In genomic region chr2:158360873-158361677, GRCm38 (mm10) we compare ENCODE assay signal across 8 mouse cellular contexts. TPM values are rescaled to one million over a fixed set of nuclear protein-coding genes. Genes with fewer than 3 reads are reported as not detected.
A peak's percentile ranks its signal among the peaks of the same experiment; 100 is the strongest.
DNase-seq lines count a peak whose midpoint lies in the region; ATAC-seq and TF ChIP-seq lines count a peak whose summit lies in the region.

No protein-coding gene starts in this region.

- peak overlapping the region; percentile 84 for H3K27ac ChIP-seq in lung, embryonic 14.5 days (ENCODE audit: low read depth)

- TF ChIP-seq CTCF in lung, embryonic 14.5 days (IDR thresholded peaks at IDR 0.05; ENCODE audit: low read depth), result peak; percentile 83

- peak; percentile 92 to 93 for ATAC-seq in hematopoietic stem cell, adult 5-6 weeks (replicated peaks in 1 of 2; ENCODE audit: insufficient read depth in 1 of 2, low FRiP score in 2 of 2, low TSS enrichment in 1 of 2, low read depth in 1 of 2, poor library complexity in 2 of 2, severe bottlenecking in 2 of 2)
- ATAC-seq in lung, embryonic 14.5 days (ENCODE audit: insufficient read depth), result peak; percentile 91
- ATAC-seq in neutrophil, adult 5-6 weeks (ENCODE audit: extremely low read depth, insufficient number of reproducible peaks, low FRiP score, poor library complexity, severe bottlenecking), result peak; percentile 90

- DNase-seq in MEL-GATA-1-ER (ENCODE audit: extremely low read depth, low read depth), result peak; percentile 80
- peak; percentile 75 for DNase-seq in cerebellum, adult 8-10 months
- peak; percentile 85 for DNase-seq in forelimb bud, embryonic 11.5 days (ENCODE audit: low read depth, low spot score)
- DNase-seq in layer of hippocampus, adult 8-10 months (ENCODE audit: low spot score in 2 of 2), result peak; percentile 73 to 85
- DNase-seq in lung, embryonic 14.5 days, result peak; percentile 98
- peak; percentile 87 for DNase-seq in testis, postnatal 14 days (ENCODE audit: low spot score)

- no peaks in the 10 kb centered on the region for H3K9me3 ChIP-seq in lung, embryonic 14.5 days (ENCODE audit: low read depth, low read length)

- H3K9ac ChIP-seq in lung, embryonic 14.5 days, result peak overlapping the region; percentile 83

- H3K4me1 ChIP-seq in lung, embryonic 14.5 days (ENCODE audit: insufficient read depth), result no peaks in the 10 kb centered on the region

- no peaks in the 10 kb centered on the region for H3K27me3 ChIP-seq in lung, embryonic 14.5 days (ENCODE audit: insufficient read depth, low read length)

- under 1% methylated on average over 41 of the region's 41 CpGs for WGBS in lung, embryonic 14.5 days

- H3K4me3 ChIP-seq in lung, embryonic 14.5 days (ENCODE audit: low read depth, low read length), result peak overlapping the region; percentile 67

- peaks cover 44% of the 10 kb centered on the region for H3K36me3 ChIP-seq in lung, embryonic 14.5 days (ENCODE audit: insufficient read depth)

- H3K4me2 ChIP-seq in lung, embryonic 14.5 days, result peak overlapping the region; percentile 83

RNA-seq across cellular contexts. Expression of gene Snhg11, which starts 14.4 kb away (rescaled TPM):
- not detected in 2 replicates for total RNA-seq in hematopoietic stem cell, adult 5-6 weeks (2017)
- total RNA-seq in layer of hippocampus, adult 8-10 months (2022), result 100 to 1,000 TPM; 519 to 896 (median 704) TPM
- 0.96 and 1.7 TPM in 2 replicates for polyA plus RNA-seq in lung, embryonic 14.5 days (2014; fragmentation: Nextera tagmentation; extraction: Ambion mirVana)
- not detected in 2 replicates for total RNA-seq in neutrophil, adult 5-6 weeks (2017)

RNA-seq across cellular contexts. Expression of gene Ralgapb, which starts 48.6 kb away (rescaled TPM):
- total RNA-seq in hematopoietic stem cell, adult 5-6 weeks (2017), result 32.8 and 43.0 TPM in 2 replicates
- 100 to 1,000 TPM in 1 of 4 experiments, 10 to 100 TPM in 3; 83.1 to 102 (median 93.3) TPM for total RNA-seq in layer of hippocampus, adult 8-10 months (2022)
- polyA plus RNA-seq in lung, embryonic 14.5 days (2014; fragmentation: Nextera tagmentation; extraction: Ambion mirVana), result 19.7 and 22.1 TPM in 2 replicates
- 71.7 and 86.1 TPM in 2 replicates for total RNA-seq in neutrophil, adult 5-6 weeks (2017)

RNA-seq across cellular contexts. Expression of gene Lbp, which starts 54.8 kb away (rescaled TPM):
- total RNA-seq in hematopoietic stem cell, adult 5-6 weeks (2017), result 43.5 and 51.0 TPM in 2 replicates
- 1 to 10 TPM; 2.1 to 2.9 (median 2.6) TPM for total RNA-seq in layer of hippocampus, adult 8-10 months (2022)
- 8.3 and 9.9 TPM in 2 replicates for polyA plus RNA-seq in lung, embryonic 14.5 days (2014; fragmentation: Nextera tagmentation; extraction: Ambion mirVana)
- total RNA-seq in neutrophil, adult 5-6 weeks (2017), result 1.2 and 2.6 TPM in 2 replicates

Comparison
In these comparisons a context has a peak if more than half of its experiments do, and no peak if none do; other contexts are left out.
1. Peak in every context shown above with its lines: DNase-seq, ATAC-seq, H3K4me3 ChIP-seq and H3K27ac ChIP-seq.
2. RNA of gene Snhg11, which starts 14.4 kb away (total RNA-seq): 519 to 896 TPM in layer of hippocampus, adult 8-10 months; not detected in hematopoietic stem cell, adult 5-6 weeks and not detected in neutrophil, adult 5-6 weeks; every median in the first group is over 100 times any median in the second.
3. RNA of gene Lbp, which starts 54.8 kb away (total RNA-seq): 43.5 to 51.0 TPM in hematopoietic stem cell, adult 5-6 weeks; 2.1 to 2.9 TPM in layer of hippocampus, adult 8-10 months and 1.2 to 2.6 TPM in neutrophil, adult 5-6 weeks; every median in the first group is over 10 times any median in the second.